In genomic region chr2:119237210-119237870, GRCm38 (mm10) we compare ENCODE assay signal across 8 mouse cellular contexts. TPM values are rescaled to one million over a fixed set of nuclear protein-coding genes. Genes with fewer than 3 reads are reported as not detected.
DNase-seq lines count a peak whose midpoint lies in the region; ATAC-seq lines count a peak whose summit lies in the region.

Gene Spint1, plus strand, starts transcription at chr2:119237362.

- ATAC-seq in forebrain, embryonic 11.5 days (replicated peaks; ENCODE audit: low FRiP score) = no peak
- ATAC-seq in kidney, embryonic 14.5 days (ENCODE audit: low FRiP score, low TSS enrichment) = peak; percentile 73
- ATAC-seq in cerebellum, adult (ENCODE audit: insufficient number of reproducible peaks, low FRiP score, low TSS enrichment) = no peak

- no peak within 1 kb of the TSS for H3K27ac ChIP-seq in forebrain, embryonic 11.5 days (ENCODE audit: low read depth, low read length)
- peak within 1 kb of the TSS; percentile 67; the same call in 1 of the 2 replicates for H3K27ac ChIP-seq in kidney, embryonic 14.5 days (ENCODE audit: low read depth, low read length)

- H3K4me1 ChIP-seq in forebrain, embryonic 11.5 days (replicated peaks; ENCODE audit: control insufficient read depth, insufficient read depth, low read length) = peaks cover 10% of the 10 kb centered on the region
- 0 out of 2 replicates have a peak, but pooled peaks cover 8% of the 10 kb centered on the region for H3K4me1 ChIP-seq in kidney, embryonic 14.5 days (ENCODE audit: control insufficient read depth, insufficient read depth, low read length)

- DNase-seq in thymus, postnatal 0 days (ENCODE audit: low spot score) = no peak
- DNase-seq in thymus, postnatal 10 days (ENCODE audit: low spot score in 2 of 2) = no peak
- DNase-seq in forebrain, embryonic 11.5 days (ENCODE audit: low spot score) = peak; percentile 68
- peak; percentile 55 for DNase-seq in lung, postnatal 14 days
- DNase-seq in testis, postnatal 14 days (ENCODE audit: low spot score) = peak; percentile 72
- no peak for DNase-seq in left cerebral cortex, postnatal 14 days (ENCODE audit: low spot score in 2 of 2)

- H3K4me2 ChIP-seq in forebrain, embryonic 11.5 days (ENCODE audit: low read depth, low read length, severe bottlenecking) = peak within 1 kb of the TSS; percentile 42
- H3K4me2 ChIP-seq in kidney, embryonic 14.5 days (replicated peaks; ENCODE audit: low read depth, low read length) = peak within 1 kb of the TSS; percentile 79

- H3K9me3 ChIP-seq in forebrain, embryonic 11.5 days (ENCODE audit: control insufficient read depth, low read length) = no peaks in the 10 kb centered on the region
- no peaks in the 10 kb centered on the region for H3K9me3 ChIP-seq in kidney, embryonic 14.5 days (ENCODE audit: control insufficient read depth, low read length)

- under 1% methylated on average over 72 of the region's 73 CpGs for WGBS in forebrain, embryonic 11.5 days
- WGBS in kidney, embryonic 14.5 days = under 1% methylated on average over 66 of the region's 73 CpGs

- H3K4me3 ChIP-seq in forebrain, embryonic 11.5 days (ENCODE audit: low read depth, low read length) = peak within 1 kb of the TSS; percentile 30
- peak within 1 kb of the TSS; percentile 56 for H3K4me3 ChIP-seq in kidney, embryonic 14.5 days (ENCODE audit: low read length)

- no peaks in the 10 kb centered on the region for H3K36me3 ChIP-seq in forebrain, embryonic 11.5 days (ENCODE audit: control insufficient read depth, insufficient read depth, low read length)
- H3K36me3 ChIP-seq in kidney, embryonic 14.5 days (ENCODE audit: control insufficient read depth, insufficient read depth, low read length) = no peaks in the 10 kb centered on the region

- peaks cover 41% of the 10 kb centered on the region for H3K27me3 ChIP-seq in forebrain, embryonic 11.5 days (ENCODE audit: control insufficient read depth, insufficient read depth, low read length)
- peaks cover 41% of the 10 kb centered on the region for H3K27me3 ChIP-seq in kidney, embryonic 14.5 days (ENCODE audit: control insufficient read depth, insufficient read depth, low read length)

- peak within 1 kb of the TSS; percentile 18; the same call in 1 of the 2 replicates for H3K9ac ChIP-seq in forebrain, embryonic 11.5 days (ENCODE audit: low read length)
- H3K9ac ChIP-seq in kidney, embryonic 14.5 days (ENCODE audit: low read depth, low read length) = peak within 1 kb of the TSS; percentile 51

- intact Hi-C loops in left cerebral cortex, postnatal 14 days (cut with DNase I) = no loop called here

RNA-seq across cellular contexts. Expression of gene Spint1, which starts in this region (rescaled TPM):
- polyA plus RNA-seq in thymus, postnatal 0 days (2015; fragmentation: Nextera tagmentation; extraction: Ambion mirVana) = 21.7 and 23.6 TPM in 2 replicates
- 2.2 and 2.8 TPM in 2 replicates for polyA plus RNA-seq in forebrain, embryonic 11.5 days (2014; fragmentation: Nextera tagmentation; extraction: Ambion mirVana)
- polyA plus RNA-seq in kidney, embryonic 14.5 days (2014; fragmentation: Nextera tagmentation; extraction: Ambion mirVana) = 23.6 and 38.1 TPM in 2 replicates
- under 1 TPM; 0.59 to 0.61 TPM for total RNA-seq in left cerebral cortex, postnatal 14 days (2021)

Comparison
In these comparisons a context has a peak if more than half of its experiments do, and no peak if none do; other contexts are left out.
1. DNase-seq: peak in forebrain, embryonic 11.5 days (single experiment), lung, postnatal 14 days (single experiment) and testis, postnatal 14 days (single experiment); none in thymus, postnatal 0 days (single experiment), thymus, postnatal 10 days (0 of 2) and left cerebral cortex, postnatal 14 days (0 of 2).